Mouse (Mus musculus) spleen, postnatal 36 days (tissue): ENCODE measurements around the gene Ntrk1.
"Not testable (repeated sequence)": the region's sequence is repeated elsewhere in the genome, so short reads cannot be mapped to it uniquely, and the experiment has no call there.

ENCODE experiments used
- DNase-seq, 2 experiments: peaks; one replicate each; pipeline ENCODE4 v3.0.0; 2022; ENCODE audit warnings: low spot score in 2 of 2, mixed read lengths in 1 of 2

The Ntrk1 gene

DNA sequence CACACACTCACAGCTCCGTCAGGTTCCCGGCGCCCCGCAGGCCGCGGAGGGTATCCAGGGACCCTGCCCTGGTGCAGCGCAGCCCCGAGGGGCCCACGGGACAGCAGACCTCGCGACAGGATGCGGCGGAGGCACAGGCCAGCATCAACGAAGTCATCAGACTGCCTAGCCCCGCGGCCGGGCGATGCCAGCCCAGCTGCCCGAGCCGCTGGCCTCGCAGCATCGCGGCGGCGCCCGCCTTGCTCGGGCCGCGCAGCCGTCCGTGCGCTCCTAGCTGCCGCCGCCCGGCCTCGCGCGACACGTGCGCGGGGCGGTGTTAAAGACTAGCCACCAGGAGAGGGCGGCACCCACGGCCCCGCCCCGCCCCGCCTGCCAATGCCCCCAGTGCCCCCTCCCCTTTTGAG lies at the start of gene Ntrk1:
Ntrk1 (minus strand) TSS at position 241 of the 404 bp plus-strand sequence.
- no peak for DNase-seq

- no peak for DNase-seq
Observed at GRCm38 (mm10) chr3:87840858-87841257, 45.9 kb upstream of the Ntrk1 start.

DNA sequence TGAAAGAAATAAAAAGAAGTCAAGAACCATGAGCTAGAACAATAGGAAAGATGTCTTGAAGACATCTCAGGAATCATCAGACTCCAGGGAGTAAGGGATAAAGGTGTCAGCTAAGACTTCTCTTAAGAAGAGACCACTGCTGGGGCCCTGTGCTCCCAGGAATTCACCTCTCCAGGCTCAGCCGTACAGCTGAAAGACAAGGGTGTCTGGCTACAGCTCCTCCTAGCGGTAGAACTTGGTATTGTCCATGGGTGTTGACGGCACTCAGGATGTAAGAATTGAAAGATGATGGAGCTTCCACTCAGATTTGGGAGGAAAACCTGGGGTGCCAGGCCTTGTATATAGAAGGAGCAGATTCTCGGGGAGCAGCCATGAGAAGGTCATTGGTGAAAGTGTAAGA lies 43.7 kb upstream of the Ntrk1 start:
- peak; percentile 30 to 41 for DNase-seq

DNA sequence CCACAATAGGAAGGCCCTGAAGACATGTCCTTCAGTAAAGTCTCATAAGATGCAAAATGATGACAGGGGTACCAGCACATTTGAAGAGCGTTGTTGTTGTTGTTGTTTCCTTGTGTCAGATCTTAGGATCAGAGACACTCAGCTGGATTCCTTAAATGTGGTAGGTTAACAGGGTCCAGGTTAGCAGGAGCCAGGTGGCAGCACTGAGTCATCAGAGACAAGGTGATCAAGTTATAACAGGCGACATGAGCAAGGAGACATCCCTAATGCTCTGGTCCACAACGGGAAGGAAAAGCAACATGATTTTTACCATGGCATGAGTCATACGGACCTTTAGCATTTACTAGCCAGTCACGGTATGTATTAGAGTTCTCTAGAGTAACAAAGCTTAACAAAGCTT lies 38.5 kb upstream of the Ntrk1 start:
- DNase-seq = no peak

GRCm38 (mm10) chr3:87832109-87832859 lies 37.3 kb upstream of the Ntrk1 start:
- no peak for DNase-seq

GRCm38 (mm10) chr3:87829025-87829424 lies 34.1 kb upstream of the Ntrk1 start:
- DNase-seq = no peak

DNA sequence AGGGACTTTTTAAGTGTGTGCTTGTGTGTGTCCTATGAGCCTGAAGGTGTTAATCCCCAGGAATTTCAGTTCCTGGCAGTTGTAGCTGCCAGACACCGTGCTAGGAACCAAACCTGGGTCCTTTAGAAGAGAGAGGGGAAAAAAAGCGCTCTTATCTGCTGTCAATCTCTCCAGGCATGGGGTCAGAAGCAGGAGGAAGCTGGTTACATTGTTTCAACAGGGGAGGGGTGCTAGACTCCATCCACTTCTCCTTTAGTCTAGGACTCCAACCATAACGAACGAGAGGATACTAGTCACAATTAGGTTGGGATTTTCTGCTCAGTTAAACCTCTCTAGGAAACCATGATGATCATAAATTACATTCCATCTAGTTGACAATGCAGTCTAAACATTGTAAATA lies 33.5 kb upstream of the Ntrk1 start:
- no peak for DNase-seq

DNA sequence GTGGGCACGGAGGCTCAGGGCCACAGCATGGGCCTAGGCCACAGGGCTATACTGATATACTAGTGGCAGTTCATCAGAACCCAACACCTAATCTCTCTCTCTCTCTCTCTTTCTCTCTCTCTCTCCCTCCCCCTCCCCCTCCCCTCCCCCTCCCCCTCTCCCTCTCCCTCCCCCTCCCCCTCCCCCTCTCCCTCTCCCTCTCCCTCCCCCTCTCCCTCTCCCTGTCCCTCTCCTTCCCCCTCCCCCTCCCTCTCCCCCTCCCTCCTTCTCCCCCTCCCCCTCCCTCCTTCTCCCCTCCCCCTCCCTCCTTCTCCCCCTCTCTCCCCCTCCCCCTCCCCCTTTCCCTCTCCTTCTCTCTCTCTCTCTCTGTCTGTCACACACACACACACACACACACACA lies 29.2 kb upstream of the Ntrk1 start, which contains the start of gene Pear1:
Pear1 (minus strand) TSS at position 101 of the 400 bp plus-strand sequence.
- DNase-seq = not testable (repeated sequence)

DNA sequence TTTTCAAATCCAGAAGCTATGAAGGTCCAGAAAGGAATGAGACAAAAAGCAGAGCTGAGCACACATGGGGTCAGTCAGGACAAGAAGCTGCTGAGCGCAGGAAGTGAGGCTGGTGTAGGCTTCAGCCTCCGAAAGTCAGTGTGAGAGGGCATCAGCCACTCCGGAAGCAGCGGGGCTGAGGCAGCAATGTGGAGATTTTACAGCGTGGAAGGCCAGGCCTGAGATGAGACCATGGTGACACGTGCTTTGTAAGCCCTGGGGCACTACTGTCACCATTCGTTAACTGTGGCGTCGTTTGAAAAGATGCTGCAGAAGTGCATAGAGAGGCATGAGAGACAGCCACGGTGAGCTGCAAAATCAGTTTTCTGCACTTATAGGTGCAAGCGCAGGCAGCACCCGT lies 23.3 kb upstream of the Ntrk1 start:
- DNase-seq = no peak

DNA sequence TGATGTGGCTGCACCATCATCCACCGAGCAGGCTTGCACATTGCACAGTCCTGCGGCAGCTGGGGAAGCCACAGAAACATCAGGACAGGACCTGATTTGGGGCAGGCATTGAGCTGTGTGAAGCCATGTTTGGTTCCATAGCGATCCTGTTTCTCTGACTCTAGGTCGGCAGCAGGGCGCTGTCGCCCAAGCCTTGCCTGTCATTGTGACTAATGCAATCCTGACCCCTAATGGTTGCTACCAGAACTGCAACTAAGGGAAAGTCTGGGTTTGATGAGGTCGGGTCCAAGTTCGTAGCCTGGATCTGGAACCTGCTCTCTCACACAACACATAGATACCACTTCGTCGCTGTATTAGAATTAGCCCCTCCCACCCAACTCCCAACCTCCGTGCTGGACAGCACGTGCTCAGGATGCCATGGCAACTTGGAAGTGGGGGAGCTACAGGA lies 21.7 kb upstream of the Ntrk1 start:
- DNase-seq = peak; percentile 38 to 59

DNA sequence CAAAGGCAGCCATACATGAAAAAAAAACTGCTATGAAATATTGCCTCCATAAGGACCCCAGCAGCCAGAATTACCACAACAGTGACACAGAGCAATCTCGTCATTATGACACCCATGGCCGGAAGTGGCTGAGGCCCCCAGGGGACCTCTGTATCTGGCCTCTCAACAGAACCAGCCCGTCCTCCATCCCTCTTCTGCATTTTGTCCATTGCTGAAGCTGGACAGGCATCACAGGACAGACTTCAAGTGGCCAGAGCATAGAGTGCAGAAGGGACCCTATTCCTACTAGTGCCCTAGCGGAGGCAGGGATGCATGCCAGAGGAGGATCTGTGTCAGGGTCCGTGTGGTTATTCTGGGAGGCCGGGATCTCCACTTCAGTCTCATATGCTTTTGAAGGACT lies 21.2 kb upstream of the Ntrk1 start:
- no peak for DNase-seq

DNA sequence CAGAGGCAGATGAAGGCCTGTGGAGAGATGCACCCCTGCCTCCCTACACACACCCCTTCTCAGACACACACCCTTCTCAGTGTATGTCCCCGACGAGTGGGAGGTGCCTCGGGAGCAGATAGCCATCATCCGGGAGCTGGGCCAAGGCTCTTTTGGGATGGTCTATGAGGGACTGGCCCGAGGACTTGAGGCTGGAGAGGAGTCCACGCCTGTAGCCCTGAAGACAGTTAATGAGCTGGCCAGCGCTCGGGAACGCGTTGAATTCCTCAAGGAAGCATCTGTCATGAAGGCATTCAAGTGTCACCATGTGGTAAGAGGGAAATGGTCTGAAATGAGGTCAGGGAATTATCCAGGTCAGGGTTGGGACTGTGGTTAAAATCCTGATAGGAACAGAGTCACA lies 17.9 kb upstream of the Ntrk1 start:
- DNase-seq = no peak

GRCm38 (mm10) chr3:87812413-87812812 lies 17.5 kb upstream of the Ntrk1 start:
- no peak for DNase-seq

GRCm38 (mm10) chr3:87811297-87811696 lies 16.3 kb upstream of the Ntrk1 start:
- no peak for DNase-seq

DNA sequence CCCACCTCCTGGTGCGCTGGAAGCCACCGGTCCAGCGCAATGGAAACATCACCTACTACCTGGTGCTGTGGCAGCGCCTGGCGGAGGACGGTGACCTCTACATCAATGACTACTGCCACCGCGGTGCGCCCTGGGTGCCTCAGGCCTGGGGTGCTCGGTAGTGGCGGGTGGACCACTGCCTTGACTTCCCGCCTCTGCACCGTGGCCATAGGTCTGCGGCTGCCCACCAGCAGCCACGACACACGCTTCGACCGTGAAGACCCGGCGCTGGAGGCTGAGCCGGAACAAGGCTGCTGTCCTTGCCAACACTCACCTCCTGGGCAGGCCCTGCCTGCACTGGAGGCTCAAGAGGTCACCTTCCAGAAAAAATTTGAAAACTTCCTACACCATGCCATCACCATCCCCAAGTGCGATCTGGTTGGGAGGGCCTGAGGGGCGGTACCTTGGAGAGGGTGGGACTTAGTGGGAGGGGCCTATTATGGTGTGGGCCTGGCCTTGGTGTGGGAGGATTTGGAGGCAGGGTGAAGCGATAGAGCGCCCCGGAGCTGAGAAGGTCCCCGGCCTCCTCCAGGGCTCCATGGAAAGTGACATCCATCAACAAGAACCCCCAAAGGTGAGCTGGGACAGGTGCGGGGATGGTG lies 14.5 kb upstream of the Ntrk1 start:
- DNase-seq = no peak

GRCm38 (mm10) chr3:87804038-87804677 lies 9.2 kb upstream of the Ntrk1 start:
- DNase-seq = no peak

DNA sequence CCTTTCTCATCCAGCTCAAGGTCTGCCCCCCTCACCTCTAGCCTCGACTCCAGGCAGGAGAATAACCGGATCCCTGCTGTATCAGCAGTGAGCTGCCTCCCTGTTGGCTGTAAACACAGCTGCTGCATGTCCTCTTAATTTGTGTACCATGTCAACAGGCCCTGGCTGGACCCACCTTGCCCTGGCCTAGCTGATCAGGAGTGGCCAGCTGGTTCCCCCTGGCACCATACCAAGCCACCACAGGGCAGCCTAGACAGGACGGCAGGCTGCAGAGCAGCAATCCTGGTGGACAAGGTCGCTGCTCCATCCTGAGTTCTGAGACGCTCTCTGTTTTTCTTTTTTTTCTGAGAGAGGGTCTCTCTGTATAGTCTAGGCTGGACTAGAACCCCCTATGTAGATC lies 6.7 kb upstream of the Ntrk1 start:
- no peak for DNase-seq

GRCm38 (mm10) chr3:87796736-87797334 lies 1.9 kb upstream of the Ntrk1 start, which contains the start of gene Insrr:
TSS of gene Insrr (plus strand) at chr3:87796951.
- DNase-seq = no peak

DNA sequence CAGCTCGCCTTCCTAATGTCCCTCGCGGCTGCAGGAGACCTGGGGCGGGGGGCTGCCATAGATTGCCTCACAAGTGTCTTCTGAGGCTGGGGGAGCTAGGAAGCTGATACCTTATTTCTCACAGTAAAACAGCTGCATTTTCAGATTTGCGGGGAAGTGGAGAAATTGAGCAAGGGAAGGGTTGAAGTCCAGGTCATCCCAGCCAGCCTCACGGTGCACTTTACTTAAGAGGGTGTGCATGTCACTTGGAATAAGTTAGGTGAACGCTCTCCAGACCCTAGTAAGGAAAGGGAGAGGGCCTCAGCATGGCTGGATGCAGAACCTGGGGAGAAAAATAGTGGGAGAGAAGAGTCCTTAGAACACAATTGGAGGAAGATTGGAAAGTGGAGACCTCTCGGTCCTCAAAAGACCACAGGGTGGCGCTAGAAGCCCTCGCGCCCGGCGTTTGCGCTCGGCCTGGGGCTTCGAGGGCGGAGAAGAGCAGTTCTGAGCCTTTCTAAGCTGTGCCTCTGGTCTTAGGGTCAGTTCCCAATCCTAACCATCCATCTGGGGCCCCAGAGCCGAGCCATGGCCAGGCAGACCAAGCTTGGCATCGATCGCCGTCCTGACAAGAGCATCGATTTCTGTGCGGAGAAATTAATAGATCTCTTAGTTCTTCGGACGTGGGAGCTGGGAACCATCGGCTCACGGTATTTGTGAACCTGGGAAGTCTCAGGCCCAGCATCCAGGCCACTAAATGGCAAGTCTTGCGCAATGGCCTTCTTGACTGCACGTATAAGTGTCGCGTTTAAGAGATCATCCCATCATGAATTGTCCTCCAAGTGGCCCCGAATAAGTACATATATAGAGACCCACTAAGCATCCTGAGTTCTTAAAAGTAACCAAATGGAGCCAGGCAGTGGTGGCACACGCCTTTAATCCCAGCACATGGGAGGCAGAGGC lies 645 bp upstream of the Ntrk1 start:
- DNase-seq = peak; percentile 17 to 18

DNA sequence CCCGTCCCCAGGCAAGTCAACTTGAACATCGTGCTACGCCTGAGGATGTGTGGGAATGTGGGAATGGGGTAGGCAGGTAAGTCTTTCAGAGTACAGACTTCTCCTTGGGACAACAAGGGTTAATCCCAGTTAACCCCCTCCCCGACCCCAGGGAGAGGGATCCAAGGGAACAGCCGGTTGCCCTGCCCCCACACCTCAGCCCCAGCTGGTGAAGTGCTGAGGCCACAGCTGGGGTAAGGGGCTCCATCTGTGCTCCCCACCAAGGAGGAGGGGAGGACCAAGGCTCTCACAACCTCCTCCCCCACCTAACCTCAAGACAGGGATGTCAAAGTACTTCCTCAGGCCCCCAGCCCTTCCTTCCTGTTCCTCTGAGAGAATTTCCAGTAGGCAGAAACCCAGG lies 5.2 kb downstream of the Ntrk1 start:
- no peak for DNase-seq

DNA sequence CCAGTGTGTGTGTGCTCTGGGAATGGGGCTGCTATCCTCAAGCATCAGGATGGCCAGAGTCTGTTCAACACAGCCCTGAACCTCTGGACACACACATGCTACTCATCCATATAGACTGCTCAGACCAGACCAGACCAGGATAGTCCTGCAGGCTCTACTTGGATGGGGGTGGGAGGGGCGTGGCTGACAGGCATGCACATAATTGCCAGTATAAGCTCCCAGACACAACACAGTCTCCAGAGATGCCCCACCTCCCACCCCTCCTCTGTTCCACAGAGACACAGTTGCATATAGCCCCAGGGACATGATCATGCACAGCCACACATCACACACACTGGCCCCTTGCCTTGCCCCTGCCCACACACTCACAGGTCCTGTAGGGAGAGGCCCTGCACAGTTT lies 5.7 kb downstream of the Ntrk1 start:
- DNase-seq = no peak
